Mouse (Mus musculus) forebrain, embryonic 15.5 days (tissue): ENCODE measurements around the gene Sh3bgrl2. TPM values are rescaled to one million over a fixed set of nuclear protein-coding genes. Genes with fewer than 3 reads are reported as not detected.
A peak's percentile ranks its signal among the peaks of the same experiment; 100 is the strongest.

Experiments used
- ATAC-seq: fragments of 200-750 bp; cut with Nextera tagmentation; replicated peaks from 2 replicates; pipeline ENCODE4 v1.8.0; 2017; ENCODE audit warnings: mild to moderate bottlenecking, moderate TSS enrichment, moderate library complexity
- H3K27ac ChIP-seq: fragments of 300-500 bp; sonication (generic); replicated peaks from 2 replicates; pipeline ENCODE4 v1.5.1; 2015; ENCODE audit warnings: mild to moderate bottlenecking, inconsistent platforms
- H3K27me3 ChIP-seq: fragments of 300-500 bp; sonication (generic); 2 replicates; pipeline ENCODE4 v1.6.1; 2015; ENCODE audit warnings: inconsistent platforms
- H3K36me3 ChIP-seq: fragments of 300-500 bp; sonication (generic); 2 replicates; pipeline ENCODE4 v1.6.1; 2015; ENCODE audit warnings: mild to moderate bottlenecking, inconsistent platforms
- H3K4me1 ChIP-seq: fragments of 300-500 bp; sonication (generic); 2 replicates; pipeline ENCODE4 v1.6.1; 2015; ENCODE audit warnings: inconsistent platforms
- H3K4me2 ChIP-seq: fragments of 300-500 bp; sonication (generic); replicated peaks from 2 replicates; pipeline ENCODE4 v1.6.1; 2015; ENCODE audit warnings: mild to moderate bottlenecking, inconsistent platforms
- H3K4me3 ChIP-seq: fragments of 300-500 bp; sonication (generic); 2 replicates; pipeline ENCODE4 v1.5.1; 2015; ENCODE audit warnings: mild to moderate bottlenecking, inconsistent platforms
- H3K9ac ChIP-seq: fragments of 300-500 bp; sonication (generic); replicated peaks from 2 replicates; pipeline ENCODE4 v1.6.1; 2015; ENCODE audit warnings: mild to moderate bottlenecking, inconsistent platforms
- H3K9me3 ChIP-seq: fragments of 300-500 bp; sonication (generic); 2 replicates; pipeline ENCODE4 v1.6.1; 2016; ENCODE audit warnings: inconsistent platforms
- WGBS: fragments of 180-500 bp; shearing (Covaris S2); methylation state at CpG from one replicate; pipeline ENCODE4 v1.1.7; 2015; ENCODE audit warnings: mixed read lengths; 5-methylcytosine and 5-hydroxymethylcytosine counted together
- polyA plus RNA-seq: library from polyadenylated mRNA; unstranded; fragments of >200 nt; fragmentation: Nextera tagmentation; extraction: Ambion mirVana; gene quantifications from 2 replicates; pipeline ENCODE4 v1.2.1, GENCODE M21; 2015

Sh3bgrl2 gene
- polyA plus RNA-seq, 1 experiment from 2014 or later = 21.4 TPM

- Histone ChIP-seq H3K27me3 (no peaks in the 10 kb centered on the region), H3K4me1 (peaks cover 12% of the 10 kb centered on the region), H3K9ac (no peak overlapping the region), H3K36me3 (no peaks in the 10 kb centered on the region), H3K27ac (no peak overlapping the region), H3K9me3 (no peaks in the 10 kb centered on the region), H3K4me3 (no peak overlapping the region), H3K4me2 (no peak overlapping the region)
- ATAC-seq = no peak
- WGBS = 81% methylated on average over 12 of the region's 12 CpGs
Observed at GRCm38 (mm10) chr9:83681661-83682655, 133.8 kb downstream of the Sh3bgrl2 start.

GRCm38 (mm10) chr9:83686511-83687100 lies 138.5 kb downstream of the Sh3bgrl2 start:
- Histone ChIP-seq H3K36me3 (no peaks in the 10 kb centered on the region), H3K9ac (peak overlapping the region; percentile 42), H3K27me3 (no peaks in the 10 kb centered on the region), H3K9me3 (no peaks in the 10 kb centered on the region), H3K27ac (peak overlapping the region; percentile 74), H3K4me2 (peak overlapping the region; percentile 54), H3K4me1 (peaks cover 22% of the 10 kb centered on the region), H3K4me3 (peak overlapping the region; percentile 34)
- 3% methylated on average over 18 of the region's 18 CpGs for WGBS
- ATAC-seq = peak; percentile 79

DNA sequence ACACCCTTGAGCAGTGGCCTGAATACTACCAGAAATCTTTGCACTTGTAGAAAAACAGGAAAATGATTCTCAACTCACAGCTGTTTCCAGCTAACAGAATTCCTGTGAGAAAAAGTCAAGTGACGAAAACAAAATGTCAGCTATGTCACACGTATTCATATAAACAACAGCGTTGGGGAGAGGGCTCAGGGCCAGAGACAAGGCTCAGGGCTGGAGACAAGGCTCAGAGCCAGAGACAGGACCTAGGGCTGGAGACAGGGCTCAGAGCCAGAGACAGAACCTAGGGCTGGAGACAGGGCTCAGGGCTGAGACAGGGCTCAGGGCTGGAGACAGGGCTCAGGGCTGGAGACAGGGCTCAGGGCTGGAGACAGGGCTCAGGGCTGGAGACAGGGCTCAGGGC lies 139.8 kb downstream of the Sh3bgrl2 start:
- Histone ChIP-seq H3K36me3 (no peaks in the 10 kb centered on the region), H3K9me3 (no peaks in the 10 kb centered on the region), H3K4me2 (no peak overlapping the region), H3K4me1 (peaks cover 26% of the 10 kb centered on the region), H3K4me3 (no peak overlapping the region), H3K27me3 (no peaks in the 10 kb centered on the region), H3K9ac (no peak overlapping the region), H3K27ac (no peak overlapping the region)
- ATAC-seq = no peak
- WGBS = 38% methylated on average over 3 of the region's 3 CpGs

Other genes starting within 250 kb of the Sh3bgrl2 start
- 22.2 and 22.7 TPM in 2 replicates for gene Lca5, start 107.2 kb upstream of the Sh3bgrl2 start, polyA plus RNA-seq